Mouse (Mus musculus) olfactory bulb, adult 2 months (tissue): ENCODE measurements around the gene Dnmt1. TPM values are rescaled to one million over a fixed set of nuclear protein-coding genes. Genes with fewer than 3 reads are reported as not detected.

Experiments
- H3K27ac ChIP-seq: fragments of 200-500 bp; 2 replicates; pipeline ENCODE4 v1.5.1; 2012; ENCODE audit warnings: low read depth, low read length; ENCODE audit not compliant: insufficient read depth
- H3K4me1 ChIP-seq: fragments of 200-500 bp; 2 replicates; pipeline ENCODE4 v1.6.1; 2012; ENCODE audit warnings: low read length; ENCODE audit not compliant: control insufficient read depth, insufficient read depth
- H3K4me3 ChIP-seq: fragments of 200-500 bp; 2 replicates; pipeline ENCODE4 v1.5.1; 2012; ENCODE audit warnings: mild to moderate bottlenecking, low read depth, low read length, moderate library complexity; ENCODE audit not compliant: insufficient read depth
- CTCF ChIP-seq: fragments of 200-500 bp; IDR thresholded peaks from 2 replicates; pipeline ENCODE4 v1.5.1; 2012; ENCODE audit warnings: low read depth, mild to moderate bottlenecking, low read length, moderate library complexity; ENCODE audit not compliant: insufficient read depth
- POLR2A ChIP-seq: fragments of 200-500 bp; IDR thresholded peaks from 2 replicates; pipeline ENCODE4 v1.6.1; 2012; ENCODE audit warnings: mild to moderate bottlenecking, low read depth, low read length, moderate library complexity; ENCODE audit not compliant: insufficient read depth
- WGBS: fragments of 180-500 bp; shearing (Covaris S2); methylation state at CpG from one replicate; pipeline ENCODE4 v1.1.7; 2018; 5-methylcytosine and 5-hydroxymethylcytosine counted together
- polyA plus RNA-seq: library from polyadenylated mRNA; stranded (reverse); fragments of >200 nt; gene quantifications from 2 replicates; pipeline ENCODE4 v1.2.4, GENCODE M21; 2012; ENCODE audit warnings: low replicate concordance; ENCODE audit not compliant: missing spikeins, insufficient read depth, insufficient read length

The Dnmt1 gene
- polyA plus RNA-seq, 1 experiment, result 56.5 TPM

DNA sequence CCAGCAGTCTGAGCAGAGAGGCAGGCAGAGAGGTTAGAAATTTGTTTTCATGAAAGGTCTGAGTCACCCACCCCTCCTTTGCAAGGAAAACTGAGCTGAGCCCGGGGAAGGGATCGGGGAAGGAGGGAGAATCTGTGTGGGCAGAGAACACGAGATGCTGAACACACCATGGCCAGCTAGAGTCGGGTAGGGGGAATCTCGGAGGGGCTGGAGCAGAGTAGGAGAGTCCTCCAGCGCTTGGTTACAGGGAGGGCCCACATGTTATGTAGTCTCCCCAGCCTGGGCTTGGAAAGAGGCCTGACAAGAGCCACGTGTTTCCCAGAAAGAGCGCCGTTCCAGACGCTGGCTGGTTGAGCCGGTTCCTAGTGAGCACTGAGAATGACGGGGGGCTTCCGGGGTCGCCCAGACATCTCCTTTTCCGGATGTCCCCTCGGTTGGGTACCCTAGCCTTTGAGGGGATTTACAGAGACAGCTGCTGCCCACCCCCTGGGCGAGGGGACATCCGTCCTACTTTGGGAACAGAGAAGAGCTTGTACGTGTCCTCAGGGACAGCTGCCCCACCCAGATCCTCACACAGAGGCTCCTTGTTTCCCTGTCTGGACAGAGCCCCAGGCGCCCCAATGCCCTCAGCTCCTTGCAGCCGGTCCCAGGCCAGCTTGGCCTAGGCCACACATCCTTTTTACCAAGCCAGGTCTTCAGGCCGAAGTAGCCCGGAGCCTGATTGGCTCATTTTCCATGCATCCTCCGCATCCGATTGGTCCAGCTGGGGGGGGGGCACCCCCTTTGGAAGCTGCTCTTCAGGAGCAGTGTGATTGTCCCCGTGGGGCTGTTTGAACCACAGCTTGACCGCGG is 12.7 kb upstream of the Dnmt1 start:
- peak overlapping the region; percentile 22 for H3K4me3 ChIP-seq
- H3K4me1 ChIP-seq, result peaks cover 31% of the 10 kb centered on the region
- peak overlapping the region; percentile 85 for H3K27ac ChIP-seq
- no peak for TF ChIP-seq POLR2A
- 24% methylated on average over 28 of the region's 28 CpGs for WGBS

DNA sequence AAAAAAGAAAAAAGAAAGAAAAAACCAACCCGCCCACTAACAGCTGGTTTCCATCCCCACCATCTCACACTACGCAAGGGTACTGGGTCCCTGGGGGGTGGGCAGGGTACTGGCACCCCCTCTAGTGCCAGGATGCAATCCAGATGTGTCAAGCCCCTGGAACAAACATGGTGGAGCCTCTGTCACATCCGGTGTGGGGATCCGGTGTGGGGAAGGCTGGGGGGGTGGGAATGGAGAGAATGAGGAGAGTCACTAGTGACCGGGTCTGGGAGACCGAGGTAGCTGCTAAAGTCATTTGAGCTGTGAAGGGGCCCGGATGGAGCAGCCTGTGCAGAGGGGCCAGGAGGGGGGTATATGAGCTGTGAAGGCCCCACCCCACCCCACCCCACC is 12.1 kb upstream of the Dnmt1 start:
- Histone ChIP-seq H3K4me1 (peaks cover 30% of the 10 kb centered on the region), H3K27ac (peak overlapping the region; percentile 63), H3K4me3 (no peak overlapping the region)
- 35% methylated on average over 7 of the region's 7 CpGs for WGBS
- TF ChIP-seq POLR2A, result no peak
- no peak for TF ChIP-seq CTCF

DNA sequence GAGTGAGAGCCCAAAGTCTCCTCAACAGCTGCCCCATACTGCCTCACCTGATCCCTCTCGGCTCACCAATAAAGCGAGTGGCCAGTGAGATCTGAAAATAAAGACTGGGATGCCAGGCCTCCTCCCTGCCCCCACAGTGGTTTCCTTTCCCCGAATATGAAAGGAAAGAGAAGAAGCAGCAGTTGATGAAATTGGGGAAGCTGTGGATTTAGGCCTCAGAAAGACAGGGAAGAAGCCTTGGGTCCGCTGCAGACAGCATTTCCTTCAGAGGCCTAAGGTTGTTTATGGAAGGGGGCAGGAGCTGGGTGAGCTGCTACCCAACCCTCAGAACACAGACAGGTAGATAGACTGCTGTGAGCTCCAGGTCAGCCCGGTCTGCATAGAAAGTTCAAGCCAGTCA is 7.1 kb upstream of the Dnmt1 start:
- WGBS, result 85% methylated on average over 5 of the region's 5 CpGs
- no peak for TF ChIP-seq POLR2A
- TF ChIP-seq CTCF, result no peak
- peaks cover 7% of the 10 kb centered on the region for H3K4me1 ChIP-seq
- no peak overlapping the region for H3K4me3 ChIP-seq
- no peak overlapping the region for H3K27ac ChIP-seq

DNA sequence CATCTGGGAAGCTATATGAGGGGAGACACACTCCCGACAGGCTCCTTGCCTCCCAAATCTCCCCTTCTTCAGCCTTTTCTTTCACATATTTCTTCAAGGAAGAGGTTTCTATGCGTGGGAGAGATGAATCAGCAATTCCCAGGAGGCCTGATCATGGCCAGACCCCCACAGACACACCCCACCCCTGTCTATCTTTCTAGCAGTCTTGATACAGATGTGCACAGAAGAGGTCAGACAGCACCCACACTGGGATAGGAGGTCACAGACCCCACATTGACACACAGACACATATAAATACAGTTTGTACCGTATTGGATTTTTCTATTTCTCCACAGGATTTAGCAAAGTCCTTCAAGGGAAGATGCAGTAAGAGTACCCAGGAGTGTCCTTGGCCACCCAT is 6.3 kb upstream of the Dnmt1 start:
- TF ChIP-seq CTCF (no peak), POLR2A (no peak)
- no peak overlapping the region for H3K27ac ChIP-seq
- WGBS, result 78% methylated on average over 3 of the region's 3 CpGs
- H3K4me3 ChIP-seq, result no peak overlapping the region
- H3K4me1 ChIP-seq, result no peaks in the 10 kb centered on the region

DNA sequence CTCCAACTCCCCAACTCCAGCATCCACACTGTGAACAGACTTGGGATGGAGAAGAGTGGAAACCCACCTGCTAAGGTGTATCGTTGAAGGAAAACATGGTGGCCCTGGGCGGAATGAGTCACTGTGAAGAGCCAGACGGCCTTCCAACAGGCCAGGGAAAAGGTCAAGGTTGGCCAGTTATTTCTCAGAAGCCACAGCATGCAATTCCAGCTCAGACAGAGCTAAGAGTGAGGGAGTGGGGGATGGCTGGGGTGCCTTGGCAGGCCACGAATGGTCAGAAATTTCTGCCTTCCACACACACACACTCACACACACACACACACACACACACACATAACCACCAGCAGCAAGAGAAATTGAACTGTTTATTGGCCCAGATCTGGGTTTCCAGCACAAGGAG is 5.9 kb upstream of the Dnmt1 start:
- H3K4me1 ChIP-seq, result no peaks in the 10 kb centered on the region
- no peak overlapping the region for H3K27ac ChIP-seq
- 94% methylated on average over 4 of the region's 4 CpGs for WGBS
- no peak for TF ChIP-seq CTCF
- TF ChIP-seq POLR2A, result no peak
- H3K4me3 ChIP-seq, result no peak overlapping the region

DNA sequence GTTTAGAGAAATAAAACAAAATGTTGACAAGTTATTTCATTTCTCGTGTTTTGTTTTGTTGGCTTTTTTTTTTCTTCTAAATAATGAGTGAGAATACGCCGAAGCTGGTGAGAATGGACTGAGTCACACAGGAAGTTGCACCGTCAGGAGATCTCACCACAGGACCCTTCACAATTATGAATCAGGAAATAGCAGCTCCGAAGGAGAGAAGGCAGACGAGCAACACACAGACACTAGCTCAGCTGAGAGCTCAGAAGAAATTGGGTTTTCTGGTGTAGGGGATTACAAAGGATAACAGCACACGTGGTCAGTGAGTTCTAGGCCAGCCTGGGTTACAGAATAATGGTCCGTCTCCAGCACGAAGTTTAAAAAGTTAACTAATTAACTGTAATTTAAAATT is 1.9 kb upstream of the Dnmt1 start:
- TF ChIP-seq POLR2A (no peak), CTCF (no peak)
- WGBS, result 59% methylated on average over 9 of the region's 9 CpGs
- Histone ChIP-seq H3K4me1 (no peaks in the 10 kb centered on the region), H3K4me3 (no peak overlapping the region), H3K27ac (no peak overlapping the region)

DNA sequence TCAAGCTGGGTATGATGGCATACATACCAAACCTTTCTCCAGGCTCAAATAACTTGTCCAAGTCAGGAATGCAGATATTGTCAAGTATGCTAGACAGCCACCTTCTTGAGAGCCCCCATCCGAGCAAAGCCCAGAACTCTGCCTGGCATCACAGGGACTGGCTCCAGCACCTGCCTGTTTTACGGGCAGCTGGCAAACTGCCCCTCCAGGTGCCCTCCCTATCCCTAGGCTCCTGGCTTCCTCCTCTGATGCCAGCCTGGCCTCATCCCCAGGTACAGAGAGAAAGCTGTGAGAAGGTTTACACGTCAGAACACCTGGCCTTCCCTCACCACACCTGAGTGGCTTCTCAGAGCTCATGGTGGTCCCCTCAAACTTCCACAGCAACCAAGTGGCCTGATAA is 2.7 kb downstream of the Dnmt1 start:
- no peak overlapping the region for H3K27ac ChIP-seq
- WGBS, result 89% methylated on average over 3 of the region's 3 CpGs
- H3K4me3 ChIP-seq, result no peak overlapping the region
- no peak for TF ChIP-seq CTCF
- no peak for TF ChIP-seq POLR2A
- no peaks in the 10 kb centered on the region for H3K4me1 ChIP-seq

DNA sequence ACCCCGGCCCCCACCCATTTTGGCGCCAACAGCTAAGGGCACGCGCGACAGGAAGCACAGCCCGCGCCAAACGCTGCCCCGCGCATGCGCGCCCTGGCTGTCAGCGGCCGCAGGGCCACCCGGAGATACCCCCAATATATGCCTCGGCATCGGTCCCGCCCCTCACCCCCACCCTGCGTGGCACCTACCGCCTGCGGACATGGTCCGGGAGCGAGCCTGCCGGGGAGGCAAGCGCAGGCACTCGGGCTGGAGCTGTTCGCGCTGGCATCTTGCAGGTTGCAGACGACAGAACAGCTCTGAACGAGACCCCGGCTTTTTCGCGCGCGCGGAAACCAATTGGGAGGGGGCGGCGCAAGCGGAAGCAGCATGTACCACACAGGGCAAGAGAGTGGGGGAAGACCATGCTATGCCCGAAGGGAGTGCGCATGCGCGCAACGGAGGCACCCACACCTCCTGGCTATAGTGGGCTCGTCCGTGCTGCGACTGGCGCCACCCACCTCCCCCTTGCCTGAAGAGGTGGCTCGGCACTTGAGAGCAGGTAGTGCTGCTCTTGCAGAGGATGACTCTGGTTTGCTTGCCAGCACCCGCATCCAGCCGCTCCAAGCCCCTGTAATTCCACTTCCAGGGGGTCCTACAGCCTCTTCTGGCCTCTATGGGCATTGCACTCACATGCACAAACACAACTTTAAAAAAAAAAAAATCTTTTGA is 7.0 kb downstream of the Dnmt1 start:
- WGBS, result under 1% methylated on average over 51 of the region's 51 CpGs
- H3K27ac ChIP-seq, result peak overlapping the region; percentile 69
- H3K4me1 ChIP-seq, result peaks cover 8% of the 10 kb centered on the region
- TF ChIP-seq POLR2A (peak; percentile 82), CTCF (peak; percentile 75)
- H3K4me3 ChIP-seq, result peak overlapping the region; percentile 88

DNA sequence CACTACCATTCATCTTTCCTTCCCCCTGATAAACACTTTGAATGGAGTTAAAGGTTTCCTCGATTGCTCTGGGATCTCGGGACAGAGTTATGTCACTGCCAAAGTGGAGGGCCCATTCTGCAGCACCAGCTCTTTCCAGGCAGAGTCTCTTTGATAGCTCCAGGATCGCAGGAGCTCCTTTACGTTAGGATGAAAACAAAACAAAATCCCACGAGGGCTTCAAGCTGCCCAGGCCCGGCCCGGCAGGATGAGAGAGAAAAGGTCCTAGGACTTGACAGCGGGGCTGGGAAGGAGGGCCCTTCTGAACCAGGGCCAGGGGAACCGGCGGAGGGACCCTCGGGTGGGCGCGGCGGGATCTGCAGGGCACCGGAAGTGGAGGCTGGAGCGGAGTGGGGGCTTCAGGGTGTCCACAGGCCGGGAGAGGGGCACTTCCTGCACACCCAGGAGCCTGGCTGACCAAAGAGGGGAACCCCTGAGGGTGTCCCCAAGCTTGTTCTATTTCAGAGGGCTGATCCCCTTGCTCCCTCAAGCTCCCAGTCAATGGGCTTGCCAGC is 7.6 kb downstream of the Dnmt1 start:
- Histone ChIP-seq H3K4me3 (peak overlapping the region; percentile 88), H3K27ac (peak overlapping the region; percentile 37), H3K4me1 (peaks cover 8% of the 10 kb centered on the region)
- TF ChIP-seq CTCF, result no peak
- TF ChIP-seq POLR2A, result no peak
- WGBS, result under 1% methylated on average over 17 of the region's 17 CpGs
